Mouse (Mus musculus) CH12.LX (cell line): Measurements from ENCODE around the gene Tex29.

Experiments used
- CTCF ChIP-seq, 2 experiments: IDR thresholded peaks in 1 of 2; conservative IDR thresholded peaks in 1 of 2; 2 replicates each; pipeline ENCODE4 v1.5.1; 2011 to 2012; ENCODE audit warnings: low read depth in 2 of 2, low read length in 2 of 2, improper control_type of control experiment in 1 of 2, inconsistent platforms in 1 of 2, mild to moderate bottlenecking in 1 of 2, moderate library complexity in 1 of 2
- E2F4 ChIP-seq: IDR thresholded peaks from 2 replicates; pipeline ENCODE4 v1.6.1; 2011; ENCODE audit warnings: low read depth, low read length, improper control_type of control experiment; ENCODE audit not compliant: insufficient replicate concordance
- EP300 ChIP-seq: IDR thresholded peaks from 2 replicates; pipeline ENCODE4 v1.6.1; 2011; ENCODE audit warnings: low read length, improper control_type of control experiment
- KAT2A ChIP-seq: IDR thresholded peaks from 2 replicates; pipeline ENCODE4 v1.6.1; 2012; ENCODE audit warnings: low read length, improper control_type of control experiment, inconsistent platforms; ENCODE audit not compliant: insufficient replicate concordance
- MYC ChIP-seq: IDR thresholded peaks from 2 replicates; pipeline ENCODE4 v1.6.1; 2011; ENCODE audit warnings: low read depth, mild to moderate bottlenecking, improper control_type of control experiment, low read length
- POLR2A ChIP-seq: IDR thresholded peaks from 2 replicates; pipeline ENCODE4 v1.6.1; 2011; ENCODE audit warnings: low read depth, mild to moderate bottlenecking, improper control_type of control experiment, low read length
- RAD21 ChIP-seq: IDR thresholded peaks from 2 replicates; pipeline ENCODE4 v1.6.1; 2011; ENCODE audit warnings: low read depth, mild to moderate bottlenecking, low read length, improper control_type of control experiment, moderate library complexity
- TCF12 ChIP-seq: IDR thresholded peaks from 2 replicates; pipeline ENCODE4 v1.6.1; 2014; ENCODE audit warnings: low read depth, mild to moderate bottlenecking, inconsistent platforms, low read length, improper control_type of control experiment
- ZC3H11A ChIP-seq: IDR thresholded peaks from 2 replicates; pipeline ENCODE4 v1.6.1; 2012; ENCODE audit warnings: low read depth, mild to moderate bottlenecking, inconsistent platforms, low read length, improper control_type of control experiment

GRCm38 (mm10) chr8:11830214-11831046 lies 9.8 kb upstream of the Tex29 start:
- TF ChIP-seq RAD21 (no peak), CTCF (conservative IDR thresholded peaks at IDR 0.05 in 1 of 2, IDR thresholded peaks at IDR 0.05 in 1 of 2; ENCODE audit: low read depth in 2 of 2, low read length in 2 of 2) (no peak), KAT2A (no peak), EP300 (no peak), E2F4 (no peak), ZC3H11A (no peak), MYC (no peak), TCF12 (no peak), POLR2A (no peak)
